Mouse (Mus musculus): ENCODE data around the gene Rhag. TPM values are rescaled to one million over a fixed set of nuclear protein-coding genes. Genes with fewer than 3 reads are reported as not detected.

The Rhag gene
- total and polyA plus RNA-seq, 2 experiments from 2014 or later: not detected

DNA sequence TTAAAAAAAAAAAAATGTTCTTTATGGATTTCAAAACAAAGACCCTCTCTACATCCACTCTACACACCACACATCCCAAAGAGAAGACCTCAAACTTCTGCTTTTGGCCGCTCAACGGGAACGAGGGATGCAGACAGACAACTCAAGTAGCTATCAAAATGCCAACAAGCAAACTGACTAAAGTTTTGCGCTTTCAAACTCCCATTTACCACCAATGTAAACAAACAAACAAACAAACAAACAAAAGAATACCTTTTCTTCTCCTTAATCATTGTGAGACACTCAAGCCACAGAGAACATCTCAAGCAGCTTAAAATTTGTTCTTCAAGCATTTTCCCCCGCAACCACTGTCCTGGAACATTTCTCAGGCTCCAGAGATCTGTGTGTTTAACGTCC is 68.6 kb downstream of the Rhag start:
- no peak for DNase-seq (ENCODE audit: low spot score)
- Histone ChIP-seq H3K4me1 (ENCODE audit: insufficient read depth, low read length) (no peaks in the 10 kb centered on the region), H3K9ac (replicated peaks; ENCODE audit: low read length, poor library complexity, severe bottlenecking) (peak overlapping the region; percentile 54), H3K4me2 (ENCODE audit: low read depth, low read length, poor library complexity, severe bottlenecking) (peak overlapping the region; percentile 86), H3K36me3 (ENCODE audit: insufficient read depth, low read length) (no peaks in the 10 kb centered on the region), H3K9me3 (ENCODE audit: low read length) (no peaks in the 10 kb centered on the region), H3K27ac (ENCODE audit: low read depth, low read length) (no peak overlapping the region), H3K4me3 (ENCODE audit: low read depth, low read length) (peak overlapping the region; percentile 46), H3K27me3 (ENCODE audit: insufficient read depth, low read length) (no peaks in the 10 kb centered on the region)
- 15% methylated on average over 6 of the region's 6 CpGs for WGBS
- no peak for ATAC-seq (ENCODE audit: low FRiP score)
- no peak for TF ChIP-seq CTCF (IDR thresholded peaks at IDR 0.05)

DNA sequence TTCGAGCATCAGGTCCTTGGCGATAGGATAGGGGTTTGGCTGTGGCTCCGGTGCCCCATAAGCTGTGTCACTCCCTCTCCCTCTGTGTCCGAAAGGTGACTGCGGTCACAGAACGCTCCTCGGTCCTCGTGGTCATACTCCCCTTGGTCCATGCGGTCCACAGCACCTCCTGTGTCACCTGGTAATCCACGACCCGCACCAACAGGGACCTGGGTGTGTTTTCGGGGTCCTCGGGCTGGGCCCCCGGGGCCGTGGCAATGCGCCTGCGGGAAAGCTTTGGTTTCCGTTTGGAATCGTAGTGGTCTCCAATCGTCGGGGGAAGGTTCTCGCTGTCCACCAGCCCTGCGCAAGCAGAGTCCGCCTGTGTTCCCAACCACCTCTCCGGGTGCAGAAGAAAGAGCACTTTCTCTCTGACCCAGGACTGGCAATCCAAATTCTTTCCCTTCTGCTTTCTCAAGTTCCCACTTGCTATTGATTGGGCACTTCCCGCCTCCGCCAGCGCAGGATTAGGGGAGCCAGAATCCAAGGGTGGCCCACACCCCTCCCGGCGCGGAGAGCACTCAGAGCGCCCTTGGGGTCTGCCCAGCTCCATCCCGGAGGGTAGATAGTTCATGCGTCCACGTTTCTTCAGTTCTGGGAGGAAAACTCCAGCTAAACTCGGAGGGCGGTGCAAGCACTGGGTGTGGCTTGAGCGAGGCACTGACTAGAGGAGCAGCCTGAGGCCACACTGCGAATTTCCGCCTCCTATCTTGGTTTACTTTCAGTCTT is 69.2 kb downstream of the Rhag start, which contains the start of gene 9130008F23Rik:
9130008F23Rik (minus strand) TSS at position 636 of the 768 bp plus-strand sequence.
- Histone ChIP-seq H3K27ac (ENCODE audit: low read depth, low read length) (no peak within 1 kb of the TSS), H3K4me1 (ENCODE audit: insufficient read depth, low read length) (no peaks in the 10 kb centered on the region), H3K9me3 (ENCODE audit: low read length) (no peaks in the 10 kb centered on the region), H3K9ac (replicated peaks; ENCODE audit: low read length, poor library complexity, severe bottlenecking) (peak within 1 kb of the TSS; percentile 54), H3K27me3 (ENCODE audit: insufficient read depth, low read length) (no peaks in the 10 kb centered on the region), H3K4me2 (ENCODE audit: low read depth, low read length, poor library complexity, severe bottlenecking) (peak within 1 kb of the TSS; percentile 86), H3K36me3 (ENCODE audit: insufficient read depth, low read length) (no peaks in the 10 kb centered on the region), H3K4me3 (ENCODE audit: low read depth, low read length) (peak within 1 kb of the TSS; percentile 46)
- ATAC-seq (ENCODE audit: low FRiP score) (peak; percentile 70), DNase-seq (ENCODE audit: low spot score) (peak; percentile 12)
- TF ChIP-seq CTCF (IDR thresholded peaks at IDR 0.05): no peak
- under 1% methylated on average over 40 of the region's 40 CpGs for WGBS

DNA sequence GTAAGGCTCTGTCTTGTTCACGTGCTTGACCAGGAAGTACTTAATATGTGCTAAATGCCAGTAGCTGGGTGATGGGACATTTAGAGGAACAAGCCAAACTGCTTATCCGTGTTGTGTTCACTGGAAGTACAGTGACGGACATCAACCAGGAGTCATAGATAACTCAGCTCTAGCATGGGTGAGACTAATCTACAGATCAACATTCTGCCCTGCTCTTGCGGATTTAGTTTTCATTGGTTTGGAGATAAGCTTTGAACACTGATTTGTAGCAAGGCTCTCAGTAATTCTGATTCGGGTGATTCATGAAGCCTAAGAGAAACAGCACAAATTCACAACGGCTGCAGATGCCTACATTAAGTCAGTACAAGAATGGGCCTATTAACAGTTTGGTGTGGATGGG is 71.2 kb downstream of the Rhag start:
- Histone ChIP-seq H3K36me3 (ENCODE audit: insufficient read depth, low read length) (no peaks in the 10 kb centered on the region), H3K4me3 (ENCODE audit: low read depth, low read length) (no peak overlapping the region), H3K4me1 (ENCODE audit: insufficient read depth, low read length) (no peaks in the 10 kb centered on the region), H3K9me3 (ENCODE audit: low read length) (no peaks in the 10 kb centered on the region), H3K4me2 (ENCODE audit: low read depth, low read length, poor library complexity, severe bottlenecking) (no peak overlapping the region), H3K27ac (ENCODE audit: low read depth, low read length) (no peak overlapping the region), H3K9ac (replicated peaks; ENCODE audit: low read length, poor library complexity, severe bottlenecking) (no peak overlapping the region), H3K27me3 (ENCODE audit: insufficient read depth, low read length) (no peaks in the 10 kb centered on the region)
- no peak for TF ChIP-seq CTCF (IDR thresholded peaks at IDR 0.05)
- ATAC-seq (ENCODE audit: low FRiP score): no peak
- WGBS: 90% methylated on average over 6 of the region's 6 CpGs
- no peak for DNase-seq (ENCODE audit: low spot score)

DNA sequence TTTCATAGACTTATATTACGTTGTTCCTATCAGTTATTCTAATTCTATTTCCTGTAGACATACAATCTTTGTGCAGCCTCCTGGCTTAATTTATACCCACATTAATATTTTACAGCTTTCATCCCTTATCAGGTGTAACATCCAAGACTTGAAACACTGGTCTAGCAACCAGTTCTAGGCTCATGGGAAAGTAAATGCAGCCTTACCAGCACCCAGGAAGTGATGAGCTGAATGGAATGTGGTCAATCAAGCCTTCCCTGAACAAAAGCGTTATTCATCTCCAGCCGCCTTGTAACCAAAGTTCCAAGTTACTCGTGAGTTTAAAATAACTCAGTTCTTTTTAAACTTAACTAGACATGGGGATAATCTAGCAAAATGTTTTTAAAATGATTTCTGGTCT is 74.2 kb downstream of the Rhag start:
- ATAC-seq (ENCODE audit: low FRiP score) (no peak), DNase-seq (ENCODE audit: low spot score) (no peak)
- Histone ChIP-seq H3K27ac (ENCODE audit: low read depth, low read length) (no peak overlapping the region), H3K9ac (replicated peaks; ENCODE audit: low read length, poor library complexity, severe bottlenecking) (no peak overlapping the region), H3K27me3 (ENCODE audit: insufficient read depth, low read length) (no peaks in the 10 kb centered on the region), H3K4me1 (ENCODE audit: insufficient read depth, low read length) (no peaks in the 10 kb centered on the region), H3K9me3 (ENCODE audit: low read length) (no peaks in the 10 kb centered on the region), H3K4me3 (ENCODE audit: low read depth, low read length) (no peak overlapping the region), H3K4me2 (ENCODE audit: low read depth, low read length, poor library complexity, severe bottlenecking) (no peak overlapping the region), H3K36me3 (ENCODE audit: insufficient read depth, low read length) (no peaks in the 10 kb centered on the region)
- WGBS: 83% methylated on average over 4 of the region's 4 CpGs
- no peak for TF ChIP-seq CTCF (IDR thresholded peaks at IDR 0.05)

DNA sequence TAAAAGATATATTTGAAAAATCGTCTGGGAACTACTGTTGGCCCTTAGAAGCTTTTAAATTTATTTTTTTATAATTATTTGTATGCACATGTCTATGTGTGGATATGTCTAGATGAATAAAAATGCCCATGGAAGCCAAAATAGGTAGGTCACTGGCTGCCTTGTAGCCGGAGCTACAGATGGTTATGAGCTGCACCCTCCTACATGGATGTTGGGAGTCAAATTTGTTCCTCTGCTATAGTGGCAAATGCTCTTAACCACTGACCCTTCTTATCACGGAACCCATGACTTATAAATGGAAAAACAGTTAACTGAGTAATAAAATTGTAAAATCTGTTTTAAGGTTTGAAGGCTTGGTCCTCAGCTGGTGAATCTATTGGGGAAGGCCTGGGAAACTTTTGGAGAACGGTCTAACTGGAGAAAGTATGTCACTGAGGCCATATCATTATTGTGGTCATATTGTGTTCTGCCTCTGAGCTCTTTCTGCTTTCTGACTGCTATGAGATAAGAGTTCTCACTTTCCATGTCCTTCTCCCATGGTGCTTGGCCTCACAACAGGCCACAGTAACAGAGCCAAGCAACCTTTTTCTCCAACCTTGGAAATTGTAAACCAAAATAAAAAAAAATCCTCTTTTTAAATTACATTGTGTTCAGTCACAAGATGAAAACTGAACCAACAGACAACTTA is 77.1 kb downstream of the Rhag start:
- no peak for TF ChIP-seq CTCF (IDR thresholded peaks at IDR 0.05)
- Histone ChIP-seq H3K27ac (ENCODE audit: low read depth, low read length) (no peak overlapping the region), H3K4me3 (ENCODE audit: low read depth, low read length) (no peak overlapping the region), H3K36me3 (ENCODE audit: insufficient read depth, low read length) (no peaks in the 10 kb centered on the region), H3K27me3 (ENCODE audit: insufficient read depth, low read length) (no peaks in the 10 kb centered on the region), H3K4me2 (ENCODE audit: low read depth, low read length, poor library complexity, severe bottlenecking) (no peak overlapping the region), H3K9me3 (ENCODE audit: low read length) (no peaks in the 10 kb centered on the region), H3K9ac (replicated peaks; ENCODE audit: low read length, poor library complexity, severe bottlenecking) (no peak overlapping the region), H3K4me1 (ENCODE audit: insufficient read depth, low read length) (no peaks in the 10 kb centered on the region)
- DNase-seq (ENCODE audit: low spot score): no peak
- no peak for ATAC-seq (ENCODE audit: low FRiP score)
- WGBS: 79% methylated on average over 4 of the region's 4 CpGs

Other genes starting within 250 kb of the Rhag start
- gene Esp6, start 249.6 kb upstream of the Rhag start, total RNA-seq (2014; rRNA removed): not detected in 2 replicates
- not detected in 2 replicates for gene Esp6, start 249.6 kb upstream of the Rhag start, polyA plus RNA-seq (2015; fragmentation: Nextera tagmentation; extraction: Ambion mirVana)
- not detected in 2 replicates for gene Esp4, start 212.5 kb upstream of the Rhag start, total RNA-seq (2014; rRNA removed)
- gene Esp4, start 212.5 kb upstream of the Rhag start, polyA plus RNA-seq (2015; fragmentation: Nextera tagmentation; extraction: Ambion mirVana): not detected in 2 replicates
- gene Esp3, start 179.1 kb upstream of the Rhag start, total RNA-seq (2014; rRNA removed): not detected in 2 replicates
- gene Esp3, start 179.1 kb upstream of the Rhag start, polyA plus RNA-seq (2015; fragmentation: Nextera tagmentation; extraction: Ambion mirVana): not detected in 2 replicates
- gene Esp1, start 84.0 kb upstream of the Rhag start, total RNA-seq (2014; rRNA removed): not detected in 2 replicates
- gene Esp1, start 84.0 kb upstream of the Rhag start, polyA plus RNA-seq (2015; fragmentation: Nextera tagmentation; extraction: Ambion mirVana): not detected in 2 replicates
- not detected in 2 replicates for gene Crisp2, start 4.1 kb upstream of the Rhag start, total RNA-seq (2014; rRNA removed)
- not detected in 2 replicates for gene Crisp2, start 4.1 kb upstream of the Rhag start, polyA plus RNA-seq (2015; fragmentation: Nextera tagmentation; extraction: Ambion mirVana)
- gene 9130008F23Rik, start 69.4 kb downstream of the Rhag start, total RNA-seq (2014; rRNA removed): 0.38 and 2.2 TPM in 2 replicates
- 0.86 and 1.3 TPM in 2 replicates for gene 9130008F23Rik, start 69.4 kb downstream of the Rhag start, polyA plus RNA-seq (2015; fragmentation: Nextera tagmentation; extraction: Ambion mirVana)
- not detected in 2 replicates for gene Glyatl3, start 103.2 kb downstream of the Rhag start, total RNA-seq (2014; rRNA removed)
- gene Glyatl3, start 103.2 kb downstream of the Rhag start, polyA plus RNA-seq (2015; fragmentation: Nextera tagmentation; extraction: Ambion mirVana): not detected in 2 replicates
- gene Mut, start 123.6 kb downstream of the Rhag start, total RNA-seq (2014; rRNA removed): 9.5 and 16.6 TPM in 2 replicates
- gene Mut, start 123.6 kb downstream of the Rhag start, polyA plus RNA-seq (2015; fragmentation: Nextera tagmentation; extraction: Ambion mirVana): 16.1 and 16.6 TPM in 2 replicates
- gene Cenpq, start 123.9 kb downstream of the Rhag start, total RNA-seq (2014; rRNA removed): 2.8 and 3.9 TPM in 2 replicates
- 6.7 and 9.0 TPM in 2 replicates for gene Cenpq, start 123.9 kb downstream of the Rhag start, polyA plus RNA-seq (2015; fragmentation: Nextera tagmentation; extraction: Ambion mirVana)

All from midbrain, postnatal 0 days (tissue).